Mouse (Mus musculus) hindbrain, embryonic 10.5 days (tissue): Measurements from ENCODE around the gene Sik2. TPM values are rescaled to one million over a fixed set of nuclear protein-coding genes. Genes with fewer than 3 reads are reported as not detected.

Source experiments
- polyA plus RNA-seq: library from polyadenylated mRNA; unstranded; fragments of >200 nt; fragmentation: Nextera tagmentation; extraction: Ambion mirVana; gene quantifications from 2 replicates; pipeline ENCODE4 v1.2.1, GENCODE M21; 2016

Sik2 gene
- polyA plus RNA-seq, 1 experiment from 2014 or later: 14.2 TPM

Other genes with a start within 250 kb of the Sik2 start
- gene Fdxacb1, start 240.8 kb downstream of the Sik2 start, polyA plus RNA-seq: 11.4 and 13.5 TPM in 2 replicates
- gene Alg9, start 234.1 kb downstream of the Sik2 start, polyA plus RNA-seq: 40.0 and 42.5 TPM in 2 replicates
- gene 1110032A03Rik, start 233.6 kb downstream of the Sik2 start, polyA plus RNA-seq: 30.0 and 39.2 TPM in 2 replicates
- 120 and 147 TPM in 2 replicates for gene Ppp2r1b, start 163.8 kb downstream of the Sik2 start, polyA plus RNA-seq
- gene Btg4, start 51.8 kb upstream of the Sik2 start, polyA plus RNA-seq: not detected in 2 replicates
- 0.98 and 1.2 TPM in 2 replicates for gene Layn, start 68.0 kb upstream of the Sik2 start, polyA plus RNA-seq
- 0.45 and 2.1 TPM in 2 replicates for gene 4833427G06Rik, start 93.0 kb upstream of the Sik2 start, polyA plus RNA-seq
- 0.03 TPM in 1 of 2 replicates, not detected in the other for gene Gm32742, start 156.4 kb upstream of the Sik2 start, polyA plus RNA-seq
- not detected in 2 replicates for gene Pou2af1, start 204.6 kb upstream of the Sik2 start, polyA plus RNA-seq